8 mouse cellular contexts compared by ENCODE assay signal in genomic region chr3:87960586-87961191, GRCm38 (mm10). TPM values are rescaled to one million over a fixed set of nuclear protein-coding genes. Genes with fewer than 3 reads are reported as not detected.
DNase-seq lines count a peak whose midpoint lies in the region; ATAC-seq lines count a peak whose summit lies in the region.

No protein-coding gene starts in this region.

- peak; percentile 97 for ATAC-seq in intestine, embryonic 16.5 days

- H3K27ac ChIP-seq in intestine, embryonic 16.5 days (ENCODE audit: low read length) = peak overlapping the region; percentile 87
- peak overlapping the region; percentile 95 for H3K27ac ChIP-seq in midbrain, embryonic 10.5 days (replicated peaks)

- H3K9ac ChIP-seq in intestine, embryonic 16.5 days (ENCODE audit: low read depth, low read length) = peak overlapping the region; percentile 67

- under 1% methylated on average over 27 of the region's 27 CpGs for WGBS in intestine, embryonic 16.5 days
- WGBS in midbrain, embryonic 10.5 days = 1% methylated on average over 27 of the region's 27 CpGs

- H3K36me3 ChIP-seq in intestine, embryonic 16.5 days (ENCODE audit: control insufficient read depth, insufficient read depth, low read length) = no peaks in the 10 kb centered on the region
- H3K36me3 ChIP-seq in midbrain, embryonic 10.5 days = no peaks in the 10 kb centered on the region

- H3K27me3 ChIP-seq in intestine, embryonic 16.5 days (replicated peaks; ENCODE audit: control insufficient read depth, insufficient read depth, low read length) = no peaks in the 10 kb centered on the region
- H3K27me3 ChIP-seq in midbrain, embryonic 10.5 days (ENCODE audit: low read depth, poor library complexity, severe bottlenecking) = no peaks in the 10 kb centered on the region

- H3K4me2 ChIP-seq in intestine, embryonic 16.5 days (ENCODE audit: low read depth, low read length) = peak overlapping the region; percentile 84

- H3K4me3 ChIP-seq in intestine, embryonic 16.5 days (ENCODE audit: low read length) = peak overlapping the region; percentile 54
- H3K4me3 ChIP-seq in midbrain, embryonic 10.5 days = peak overlapping the region; percentile 57

- H3K9me3 ChIP-seq in intestine, embryonic 16.5 days (ENCODE audit: control insufficient read depth, low read length) = no peaks in the 10 kb centered on the region
- H3K9me3 ChIP-seq in midbrain, embryonic 10.5 days (replicated peaks) = no peaks in the 10 kb centered on the region

- intact Hi-C loops in gastrocnemius, postnatal 36 days (cut with DNase I) = loop anchor here (2.0 kb wide), 1 partner anchor 26 kb away; no protein-coding TSS in a partner anchor
- intact Hi-C loops in left cerebral cortex, postnatal 25 days (cut with DNase I) = loop anchor here (1.0 kb wide), 1 partner anchor 25 kb away; no protein-coding TSS in a partner anchor

- peak; percentile 91 for DNase-seq in adrenal gland, adult 2 months
- peak; percentile 92 for DNase-seq in embryo, embryonic 11.5 days (ENCODE audit: low read depth, low spot score)
- DNase-seq in gastrocnemius, postnatal 36 days = peak; percentile 82 to 86
- peak; percentile 71 to 85 for DNase-seq in left cerebral cortex, postnatal 25 days (ENCODE audit: low spot score in 2 of 2)
- DNase-seq in midbrain, embryonic 10.5 days (ENCODE audit: low spot score) = peak; percentile 96
- peak; percentile 68 for DNase-seq in right cerebral cortex, postnatal 36 days (ENCODE audit: low spot score in 2 of 2)
- DNase-seq in urinary bladder, postnatal 4 days (ENCODE audit: low spot score in 2 of 2) = peak; percentile 90 to 92

- H3K4me1 ChIP-seq in intestine, embryonic 16.5 days (ENCODE audit: control insufficient read depth, insufficient read depth, low read length) = 0 out of 2 replicates have a peak, but pooled peaks cover 3% of the 10 kb centered on the region
- H3K4me1 ChIP-seq in midbrain, embryonic 10.5 days = peaks cover 62% of the 10 kb centered on the region

RNA-seq across cellular contexts. Expression of gene Nes, which starts 10.2 kb away (rescaled TPM):
- 1 to 10 TPM; 7.0 to 9.2 TPM for total RNA-seq in adrenal gland, adult 2 months (2021)
- polyA plus RNA-seq in adrenal gland, adult 2 months (2012; rRNA removed) = 3.5 and 7.0 TPM in 2 replicates
- total RNA-seq in gastrocnemius, postnatal 36 days (2021) = 10 to 100 TPM; 15.4 to 20.5 TPM
- polyA plus RNA-seq in intestine, embryonic 16.5 days (2015; fragmentation: Nextera tagmentation; extraction: Ambion mirVana) = 9.4 and 10.3 TPM in 2 replicates
- total RNA-seq in left cerebral cortex, postnatal 25 days (2021) = 1 to 10 TPM; 5.2 to 6.2 TPM
- polyA plus RNA-seq in midbrain, embryonic 10.5 days (2016; fragmentation: Nextera tagmentation; extraction: Ambion mirVana) = 125 and 158 TPM in 2 replicates

RNA-seq across cellular contexts. Expression of gene Crabp2, which starts 12.2 kb away (rescaled TPM):
- under 1 TPM; 0.52 to 0.72 TPM for total RNA-seq in adrenal gland, adult 2 months (2021)
- polyA plus RNA-seq in adrenal gland, adult 2 months (2012; rRNA removed) = 0.47 TPM in 1 of 2 replicates, not detected in the other
- under 1 TPM; 0.37 to 0.48 TPM for total RNA-seq in gastrocnemius, postnatal 36 days (2021)
- 3.8 TPM in 2 replicates for polyA plus RNA-seq in intestine, embryonic 16.5 days (2015; fragmentation: Nextera tagmentation; extraction: Ambion mirVana)
- total RNA-seq in left cerebral cortex, postnatal 25 days (2021) = 1 to 10 TPM; 3.9 to 5.7 TPM
- polyA plus RNA-seq in midbrain, embryonic 10.5 days (2016; fragmentation: Nextera tagmentation; extraction: Ambion mirVana) = 562 and 684 TPM in 2 replicates

RNA-seq across cellular contexts. Expression of gene Rrnad1, which starts 30.2 kb away (rescaled TPM):
- total RNA-seq in adrenal gland, adult 2 months (2021) = 10 to 100 TPM; 13.1 to 16.3 TPM
- polyA plus RNA-seq in adrenal gland, adult 2 months (2012; rRNA removed) = 41.5 and 44.6 TPM in 2 replicates
- 1 to 10 TPM; 3.0 to 4.1 TPM for total RNA-seq in gastrocnemius, postnatal 36 days (2021)
- polyA plus RNA-seq in intestine, embryonic 16.5 days (2015; fragmentation: Nextera tagmentation; extraction: Ambion mirVana) = 14.2 and 14.3 TPM in 2 replicates
- total RNA-seq in left cerebral cortex, postnatal 25 days (2021) = 10 to 100 TPM; 19.5 to 21.8 TPM
- 18.6 and 21.6 TPM in 2 replicates for polyA plus RNA-seq in midbrain, embryonic 10.5 days (2016; fragmentation: Nextera tagmentation; extraction: Ambion mirVana)

RNA-seq across cellular contexts. Expression of gene Isg20l2, which starts 30.6 kb away (rescaled TPM):
- total RNA-seq in adrenal gland, adult 2 months (2021) = 10 to 100 TPM; 16.3 to 21.4 TPM
- 9.4 and 9.7 TPM in 2 replicates for polyA plus RNA-seq in adrenal gland, adult 2 months (2012; rRNA removed)
- 1 to 10 TPM; 6.2 to 8.0 TPM for total RNA-seq in gastrocnemius, postnatal 36 days (2021)
- 37.2 and 39.8 TPM in 2 replicates for polyA plus RNA-seq in intestine, embryonic 16.5 days (2015; fragmentation: Nextera tagmentation; extraction: Ambion mirVana)
- 10 to 100 TPM; 12.8 to 16.0 TPM for total RNA-seq in left cerebral cortex, postnatal 25 days (2021)
- 81.6 and 81.9 TPM in 2 replicates for polyA plus RNA-seq in midbrain, embryonic 10.5 days (2016; fragmentation: Nextera tagmentation; extraction: Ambion mirVana)

RNA-seq across cellular contexts. Expression of gene Bcan, which starts 39.3 kb away (rescaled TPM):
- total RNA-seq in adrenal gland, adult 2 months (2021) = 10 to 100 TPM; 52.6 to 54.9 TPM
- 127 and 132 TPM in 2 replicates for polyA plus RNA-seq in adrenal gland, adult 2 months (2012; rRNA removed)
- total RNA-seq in gastrocnemius, postnatal 36 days (2021) = under 1 TPM; 0.08 to 0.17 TPM
- 0.18 and 0.67 TPM in 2 replicates for polyA plus RNA-seq in intestine, embryonic 16.5 days (2015; fragmentation: Nextera tagmentation; extraction: Ambion mirVana)
- total RNA-seq in left cerebral cortex, postnatal 25 days (2021) = 100 to 1,000 TPM; 257 to 284 TPM
- 0.41 and 0.86 TPM in 2 replicates for polyA plus RNA-seq in midbrain, embryonic 10.5 days (2016; fragmentation: Nextera tagmentation; extraction: Ambion mirVana)

Comparison
In these comparisons a context has a peak if more than half of its experiments do, and no peak if none do; other contexts are left out.
1. Peak in every context shown above with its lines: DNase-seq, ATAC-seq, H3K4me3 ChIP-seq and H3K27ac ChIP-seq.